Mouse (Mus musculus): ENCODE data around the gene Cyb561d2. TPM values are rescaled to one million over a fixed set of nuclear protein-coding genes. Genes with fewer than 3 reads are reported as not detected.
"Not testable (repeated sequence)": the region's sequence is repeated elsewhere in the genome, so short reads cannot be mapped to it uniquely, and the experiment has no call there.

Cyb561d2 gene
- polyA plus RNA-seq, 1 experiment, result 10.3 TPM

DNA sequence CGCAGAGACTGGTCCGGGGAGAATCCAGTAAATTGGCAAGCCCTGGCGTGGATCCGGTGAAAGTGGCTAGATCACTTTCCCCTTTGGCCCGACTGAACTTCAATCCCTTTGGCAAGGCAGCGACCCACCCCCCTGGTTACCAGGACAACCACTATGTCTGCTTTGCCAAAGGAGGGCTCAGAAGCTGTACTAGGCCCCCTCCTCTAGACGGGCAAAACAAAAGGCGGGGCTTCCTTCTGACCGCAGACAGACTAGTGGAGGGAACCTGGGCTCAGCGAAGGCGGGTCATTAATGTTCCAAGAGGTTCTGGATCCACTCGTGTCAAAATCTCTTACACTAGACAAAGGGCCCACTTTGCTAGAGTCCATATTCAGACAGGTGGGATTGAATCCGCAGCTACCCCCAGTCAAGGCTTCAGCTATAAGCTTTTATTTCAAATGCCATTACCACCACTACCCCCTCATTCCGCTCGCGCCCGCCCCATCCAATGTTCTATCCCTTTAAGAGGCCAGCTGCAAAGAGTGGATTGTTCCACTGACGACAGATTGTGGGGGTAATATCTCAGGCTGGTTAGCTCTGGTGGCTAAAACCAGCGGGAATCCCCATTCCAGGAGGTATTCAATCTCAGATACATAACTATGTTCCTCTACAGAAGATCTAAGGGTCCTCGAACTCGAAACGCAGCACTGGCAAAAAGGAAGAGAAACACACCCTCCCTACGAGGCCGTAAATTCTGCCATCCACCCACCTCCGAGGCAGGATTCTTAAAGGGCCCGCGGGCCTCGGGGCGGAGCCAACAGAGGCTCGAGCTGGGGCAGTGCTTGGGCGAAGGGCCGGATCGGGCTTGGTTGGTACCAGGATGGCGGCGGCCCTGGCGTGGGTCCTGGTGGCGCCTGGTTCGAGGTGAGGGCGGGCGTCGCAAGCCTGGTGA, 26.6 kb upstream of the Cyb561d2 start:
- under 1% methylated on average over 41 of the region's 41 CpGs for WGBS
- H3K4me1 ChIP-seq (ENCODE audit: control insufficient read depth, insufficient read depth, low read length), result no peaks in the 10 kb centered on the region; the same call in 1 of the 2 replicates

DNA sequence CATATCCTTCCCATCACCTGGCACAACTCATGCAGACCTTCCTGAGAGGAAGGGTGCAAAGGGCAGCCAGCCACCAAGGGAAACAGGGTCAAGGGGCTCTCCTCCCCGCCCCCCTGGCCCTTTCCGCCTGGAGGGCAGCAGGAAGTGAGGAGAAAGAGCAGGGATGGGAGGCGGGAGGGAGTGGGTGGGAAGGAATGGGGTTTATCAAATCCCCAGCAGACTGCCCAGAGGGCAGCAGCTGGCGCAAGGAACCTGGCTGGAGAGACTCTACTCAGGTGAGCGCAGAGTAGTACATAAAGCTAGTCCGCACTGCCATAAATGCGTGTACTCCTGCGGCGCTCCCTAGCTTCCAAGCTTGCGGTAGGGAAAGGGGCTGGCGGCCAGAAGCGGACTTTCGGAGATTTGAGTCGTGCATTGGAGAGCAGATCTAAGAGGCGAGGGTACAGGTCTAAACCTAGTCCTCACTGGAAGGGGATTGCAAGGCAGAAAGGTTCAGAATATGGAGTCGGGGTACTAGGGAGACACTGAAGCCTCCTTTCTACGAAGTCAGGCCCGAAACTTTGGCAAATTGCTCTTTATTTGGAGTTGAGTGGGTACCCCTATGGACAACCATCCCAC, 25.8 kb upstream of the Cyb561d2 start, which contains the start of gene Hyal2:
Gene Hyal2, plus strand, starts transcription at position 244 of the 618 bp plus-strand sequence.
- peak within 1 kb of the TSS; percentile 9; the same call in 1 of the 2 replicates for H3K27ac ChIP-seq (ENCODE audit: control insufficient read depth, insufficient read depth, low read depth, low read length, poor library complexity)
- no peaks in the 10 kb centered on the region; the same call in 1 of the 2 replicates for H3K4me1 ChIP-seq (ENCODE audit: control insufficient read depth, insufficient read depth, low read length)
- peak within 1 kb of the TSS; percentile 74 for H3K4me3 ChIP-seq (replicated peaks; ENCODE audit: control insufficient read depth, low read depth, low read length)
- TF ChIP-seq CTCF (IDR thresholded peaks at IDR 0.05; ENCODE audit: control insufficient read depth, insufficient read depth, low read length), result no peak
- no peak for TF ChIP-seq POLR2A (IDR thresholded peaks at IDR 0.05; ENCODE audit: borderline replicate concordance, control insufficient read depth, low read depth, low read length)
- WGBS, result 64% methylated on average over 18 of the region's 18 CpGs

More for the DNA sequence above, 26.6 kb upstream of the Cyb561d2 start:
- Histone ChIP-seq H3K4me3 (replicated peaks; ENCODE audit: control insufficient read depth, low read depth, low read length) (peak overlapping the region; percentile 74), H3K27ac (ENCODE audit: control insufficient read depth, insufficient read depth, low read depth, low read length, poor library complexity) (peak overlapping the region; percentile 31; the same call in 1 of the 2 replicates)
- TF ChIP-seq CTCF (IDR thresholded peaks at IDR 0.05; ENCODE audit: control insufficient read depth, insufficient read depth, low read length), result no peak

DNA sequence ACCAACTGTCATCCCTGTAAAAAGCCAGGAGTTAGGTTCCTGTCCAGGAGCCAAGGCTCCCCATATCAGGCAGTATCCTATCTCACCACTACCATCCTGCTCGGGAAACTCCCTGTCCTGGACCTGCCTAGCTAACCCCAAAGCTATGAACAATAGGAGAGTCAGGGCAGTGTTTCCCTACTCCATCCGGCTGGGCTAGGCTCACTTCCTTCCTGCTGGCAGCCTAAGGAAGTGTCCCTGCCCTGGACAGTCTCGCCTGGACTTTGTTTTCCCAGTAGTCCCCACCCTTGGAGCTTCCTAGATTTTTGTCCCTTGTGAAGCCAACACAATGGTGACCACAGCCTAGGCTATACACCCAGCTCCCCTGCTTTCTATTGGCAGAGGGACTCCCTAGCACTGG, 24.9 kb upstream of the Cyb561d2 start:
- Histone ChIP-seq H3K4me1 (ENCODE audit: control insufficient read depth, insufficient read depth, low read length) (no peaks in the 10 kb centered on the region; the same call in 1 of the 2 replicates), H3K4me3 (replicated peaks; ENCODE audit: control insufficient read depth, low read depth, low read length) (no peak overlapping the region), H3K27ac (ENCODE audit: control insufficient read depth, insufficient read depth, low read depth, low read length, poor library complexity) (no peak overlapping the region)
- TF ChIP-seq CTCF (IDR thresholded peaks at IDR 0.05; ENCODE audit: control insufficient read depth, insufficient read depth, low read length), result no peak
- no peak for TF ChIP-seq POLR2A (IDR thresholded peaks at IDR 0.05; ENCODE audit: borderline replicate concordance, control insufficient read depth, low read depth, low read length)
- 46% methylated on average over 3 of the region's 3 CpGs for WGBS

DNA sequence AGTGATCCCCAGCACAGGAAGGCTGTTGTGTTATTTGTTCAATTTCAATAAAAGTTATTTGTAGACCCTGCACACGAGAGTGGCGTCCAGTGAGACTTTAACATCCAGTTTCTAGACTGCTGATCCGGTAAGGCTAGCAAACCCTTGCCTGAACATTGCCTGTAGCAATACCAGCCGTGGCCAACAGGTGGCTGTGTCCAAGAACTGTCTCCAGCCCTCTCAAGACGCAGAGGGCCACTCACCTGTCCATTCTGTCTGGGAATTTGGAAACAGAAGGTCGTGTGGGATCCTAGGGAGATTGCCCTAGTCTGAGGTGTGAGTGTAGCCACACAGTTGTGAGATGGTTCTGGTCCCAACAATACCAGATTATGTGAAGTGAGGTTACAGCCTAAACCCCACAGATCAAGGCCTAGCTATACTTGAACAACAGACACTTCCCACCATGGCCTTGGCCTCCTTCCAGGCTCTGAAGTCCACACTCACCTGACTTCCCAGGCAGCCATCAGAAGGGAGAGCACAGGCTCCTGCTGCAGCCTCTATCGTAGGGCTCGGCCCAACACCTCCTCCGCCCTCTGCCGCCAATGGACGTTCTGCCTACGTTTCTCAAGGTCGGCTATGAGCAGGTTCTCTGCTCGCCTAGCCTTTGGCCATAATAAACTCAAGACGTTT, 24.2 kb upstream of the Cyb561d2 start:
- Histone ChIP-seq H3K27ac (ENCODE audit: control insufficient read depth, insufficient read depth, low read depth, low read length, poor library complexity) (no peak overlapping the region), H3K4me1 (ENCODE audit: control insufficient read depth, insufficient read depth, low read length) (no peaks in the 10 kb centered on the region; the same call in 1 of the 2 replicates), H3K4me3 (replicated peaks; ENCODE audit: control insufficient read depth, low read depth, low read length) (no peak overlapping the region)
- TF ChIP-seq POLR2A (IDR thresholded peaks at IDR 0.05; ENCODE audit: borderline replicate concordance, control insufficient read depth, low read depth, low read length) (no peak), CTCF (IDR thresholded peaks at IDR 0.05; ENCODE audit: control insufficient read depth, insufficient read depth, low read length) (peak; percentile 88)
- WGBS, result 58% methylated on average over 15 of the region's 15 CpGs

DNA sequence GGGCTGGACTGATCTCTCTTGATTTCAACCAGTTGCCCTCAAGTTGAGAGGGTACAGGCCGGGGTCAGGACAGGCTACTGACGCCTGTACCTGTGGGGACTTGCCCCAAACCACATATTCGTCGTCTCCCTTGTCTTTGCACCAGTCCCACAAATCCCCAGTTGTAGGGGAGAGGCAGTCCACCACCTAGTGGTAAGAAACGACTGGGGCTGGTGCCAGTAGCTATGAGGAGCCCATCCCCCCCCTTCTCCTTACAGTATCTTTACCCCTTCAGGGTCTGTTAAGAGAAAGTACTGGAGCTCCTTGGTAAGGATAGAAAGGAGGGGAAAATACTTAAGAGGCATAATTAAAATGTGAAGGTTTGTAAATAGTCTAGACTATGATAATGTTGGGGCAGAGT, 23.6 kb upstream of the Cyb561d2 start:
- not testable (repeated sequence) for H3K27ac ChIP-seq (ENCODE audit: control insufficient read depth, insufficient read depth, low read depth, low read length, poor library complexity); H3K4me3 ChIP-seq (replicated peaks; ENCODE audit: control insufficient read depth, low read depth, low read length); H3K4me1 ChIP-seq (ENCODE audit: control insufficient read depth, insufficient read depth, low read length)
- WGBS, result 42% methylated on average over 5 of the region's 5 CpGs

DNA sequence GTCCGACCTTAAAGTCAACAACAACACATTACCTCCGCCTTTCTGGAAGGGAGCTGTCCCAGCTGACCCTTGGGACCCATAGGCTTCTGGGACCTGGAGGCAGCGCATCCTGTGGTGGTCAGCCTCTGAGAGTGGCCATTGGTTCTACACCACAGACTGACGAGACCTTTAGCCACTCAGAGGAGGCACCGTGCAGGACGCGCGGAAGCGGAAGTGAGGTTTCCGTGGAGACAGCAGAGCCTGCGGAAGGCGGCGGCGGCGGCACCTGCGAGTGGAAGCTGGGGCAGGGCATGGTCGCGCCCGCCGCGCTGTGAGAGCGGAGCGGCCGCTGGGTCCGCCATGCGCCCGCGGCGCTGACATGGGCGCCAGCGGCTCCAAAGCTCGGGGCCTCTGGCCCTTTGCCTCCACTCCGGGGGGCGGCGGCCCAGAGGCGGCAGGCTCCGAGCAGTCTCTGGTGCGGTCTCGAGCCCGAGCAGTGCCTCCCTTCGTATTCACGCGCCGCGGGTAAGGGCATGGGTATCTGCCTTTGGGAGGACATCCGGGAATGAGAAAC, 21.1 kb upstream of the Cyb561d2 start, which contains the start of gene Tusc2:
Gene Tusc2, plus strand, starts transcription at position 227 of the 553 bp plus-strand sequence.
- H3K4me3 ChIP-seq (replicated peaks; ENCODE audit: control insufficient read depth, low read depth, low read length), result peak within 1 kb of the TSS; percentile 50
- H3K27ac ChIP-seq (ENCODE audit: control insufficient read depth, insufficient read depth, low read depth, low read length, poor library complexity), result peak within 1 kb of the TSS; percentile 66
- under 1% methylated on average over 46 of the region's 46 CpGs for WGBS
- no peaks in the 10 kb centered on the region; the same call in 1 of the 2 replicates for H3K4me1 ChIP-seq (ENCODE audit: control insufficient read depth, insufficient read depth, low read length)
- peak; percentile 74; the same call in 1 of the 2 replicates for TF ChIP-seq POLR2A (IDR thresholded peaks at IDR 0.05; ENCODE audit: borderline replicate concordance, control insufficient read depth, low read depth, low read length)
- no peak for TF ChIP-seq CTCF (IDR thresholded peaks at IDR 0.05; ENCODE audit: control insufficient read depth, insufficient read depth, low read length)

DNA sequence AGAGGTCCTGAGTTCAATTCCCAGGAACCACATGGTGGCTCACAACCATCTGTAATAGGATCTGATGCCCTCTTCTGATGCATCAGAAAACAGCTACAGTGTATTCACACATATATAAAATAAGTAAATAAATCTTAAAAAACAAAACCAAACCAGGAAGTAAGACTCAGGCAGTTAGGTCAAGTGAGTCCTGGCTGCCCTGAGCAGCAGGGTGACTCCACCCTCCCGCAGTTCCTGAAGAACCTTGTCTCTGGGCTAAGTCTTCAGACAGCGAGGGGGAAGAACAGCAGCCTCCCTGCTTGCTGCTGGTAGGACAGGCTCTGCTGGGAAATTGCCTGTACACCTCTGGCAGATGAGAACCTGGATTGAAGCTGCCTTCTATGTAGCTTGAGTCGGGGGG, 14.4 kb upstream of the Cyb561d2 start:
- Histone ChIP-seq H3K27ac (ENCODE audit: control insufficient read depth, insufficient read depth, low read depth, low read length, poor library complexity) (peak overlapping the region; percentile 53; the same call in 1 of the 2 replicates), H3K4me1 (ENCODE audit: control insufficient read depth, insufficient read depth, low read length) (peaks cover 6% of the 10 kb centered on the region), H3K4me3 (replicated peaks; ENCODE audit: control insufficient read depth, low read depth, low read length) (no peak overlapping the region)
- TF ChIP-seq POLR2A (IDR thresholded peaks at IDR 0.05; ENCODE audit: borderline replicate concordance, control insufficient read depth, low read depth, low read length), result no peak
- TF ChIP-seq CTCF (IDR thresholded peaks at IDR 0.05; ENCODE audit: control insufficient read depth, insufficient read depth, low read length), result no peak
- WGBS, result 19% methylated on average over 3 of the region's 3 CpGs

Measured in bone marrow, adult 2 months (tissue).